Mouse (Mus musculus) stomach, embryonic 14.5 days (tissue): ENCODE measurements around the gene Sestd1. TPM values are rescaled to one million over a fixed set of nuclear protein-coding genes. Genes with fewer than 3 reads are reported as not detected.

ENCODE experiments used
- ATAC-seq: fragments of 200-750 bp; cut with Nextera tagmentation; 2 replicates; pipeline ENCODE4 v1.8.0; 2017; ENCODE audit warnings: low read depth, moderate TSS enrichment; ENCODE audit not compliant: insufficient number of reproducible peaks, insufficient read depth, low FRiP score
- H3K27ac ChIP-seq: fragments of 300-500 bp; sonication (generic); 2 replicates; pipeline ENCODE4 v1.5.1; 2014; ENCODE audit warnings: mild to moderate bottlenecking, low read length, moderate library complexity, mixed read lengths
- H3K27me3 ChIP-seq: fragments of 300-500 bp; sonication (generic); 2 replicates; pipeline ENCODE4 v1.6.1; 2014; ENCODE audit warnings: low read length, control low read depth, mixed read lengths; ENCODE audit not compliant: control insufficient read depth, insufficient read depth
- H3K36me3 ChIP-seq: fragments of 300-500 bp; sonication (generic); 2 replicates; pipeline ENCODE4 v1.6.1; 2014; ENCODE audit warnings: mild to moderate bottlenecking, control low read depth, low read length, moderate library complexity, mixed read lengths; ENCODE audit not compliant: control insufficient read depth, insufficient read depth
- H3K4me1 ChIP-seq: fragments of 300-500 bp; sonication (generic); 2 replicates; pipeline ENCODE4 v1.6.1; 2014; ENCODE audit warnings: low read length, control low read depth, mixed read lengths; ENCODE audit not compliant: control insufficient read depth, insufficient read depth
- H3K4me2 ChIP-seq: fragments of 300-500 bp; sonication (generic); replicated peaks from 2 replicates; pipeline ENCODE4 v1.6.1; 2014; ENCODE audit warnings: low read depth, low read length, control low read depth
- H3K4me3 ChIP-seq: fragments of 300-500 bp; sonication (generic); 2 replicates; pipeline ENCODE4 v1.5.1; 2014; ENCODE audit warnings: low read depth, low read length, control low read depth
- H3K9ac ChIP-seq: fragments of 300-500 bp; sonication (generic); replicated peaks from 2 replicates; pipeline ENCODE4 v1.6.1; 2014; ENCODE audit warnings: low read depth, mild to moderate bottlenecking, control low read depth, low read length, moderate library complexity, mixed read lengths
- H3K9me3 ChIP-seq: fragments of 300-500 bp; sonication (generic); 2 replicates; pipeline ENCODE4 v1.6.1; 2016; ENCODE audit warnings: low read depth, low read length, control low read depth; ENCODE audit not compliant: control insufficient read depth
- WGBS: fragments of 180-500 bp; shearing (Covaris S2); extraction: QIAGEN DNeasy Blood & Tissue Kit; methylation state at CpG from one replicate; pipeline ENCODE4 v1.1.7; 2014; 5-methylcytosine and 5-hydroxymethylcytosine counted together
- polyA plus RNA-seq: library from polyadenylated mRNA; unstranded; fragments of >200 nt; fragmentation: Nextera tagmentation; extraction: Ambion mirVana; gene quantifications from 2 replicates; pipeline ENCODE4 v1.2.1, GENCODE M21; 2014

Gene Sestd1
- polyA plus RNA-seq: 19.8 and 20.3 TPM in 2 replicates

DNA sequence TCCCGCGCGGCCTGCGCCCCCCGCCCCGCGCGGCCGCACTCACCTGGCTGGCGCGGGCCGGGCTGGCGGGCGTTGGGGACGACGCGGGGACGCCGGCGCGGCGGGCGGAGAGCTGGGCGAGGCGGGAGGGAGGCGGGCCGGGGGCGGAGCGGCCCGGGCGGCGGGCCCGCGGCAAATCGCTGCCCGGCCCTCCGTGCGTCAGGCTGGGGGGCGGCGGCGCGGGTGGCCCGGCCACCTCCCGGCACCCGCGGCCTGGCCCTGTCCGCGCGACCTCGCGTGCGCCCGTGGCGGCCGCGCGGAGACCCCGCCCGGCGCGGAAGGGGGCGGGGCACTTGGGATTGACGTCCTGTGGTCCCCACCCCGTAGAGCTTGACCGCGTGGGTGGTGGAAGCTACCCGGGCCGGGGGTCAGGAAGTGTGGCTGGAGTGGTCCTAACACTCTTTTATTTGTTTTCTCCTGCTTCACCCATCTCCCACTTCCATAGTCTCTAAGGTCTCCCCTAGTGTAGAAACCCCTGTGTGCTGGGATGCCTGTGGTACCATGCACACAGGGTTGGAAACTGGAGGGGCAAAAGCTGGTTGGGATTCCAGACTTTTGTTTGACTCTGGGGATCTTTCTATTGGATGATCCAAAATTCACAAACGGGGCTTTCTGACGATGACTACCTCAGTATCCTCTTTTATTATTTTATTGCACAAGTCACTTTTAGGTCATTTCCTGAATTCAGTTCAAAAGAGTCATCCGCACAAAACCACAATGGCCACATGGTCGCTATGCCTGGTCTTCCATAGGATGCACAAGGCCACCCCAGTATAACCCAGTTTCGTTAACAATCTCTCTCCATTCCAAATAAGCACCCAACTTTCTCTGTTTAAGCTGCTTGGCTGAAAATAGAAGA, at the start of gene Sestd1:
Sestd1 (minus strand) TSS at position 81 of the 898 bp plus-strand sequence.
- peak; percentile 87 for ATAC-seq
- peaks cover 10% of the 10 kb centered on the region; the same call in 1 of the 2 replicates for H3K4me1 ChIP-seq
- H3K4me2 ChIP-seq: peak within 1 kb of the TSS; percentile 65
- H3K9ac ChIP-seq: peak within 1 kb of the TSS; percentile 91
- peak within 1 kb of the TSS; percentile 83 for H3K4me3 ChIP-seq
- H3K9me3 ChIP-seq: no peaks in the 10 kb centered on the region
- WGBS: 7% methylated on average over 35 of the region's 73 CpGs
- H3K27ac ChIP-seq: peak within 1 kb of the TSS; percentile 69
- H3K27me3 ChIP-seq: no peaks in the 10 kb centered on the region
- no peaks in the 10 kb centered on the region for H3K36me3 ChIP-seq

DNA sequence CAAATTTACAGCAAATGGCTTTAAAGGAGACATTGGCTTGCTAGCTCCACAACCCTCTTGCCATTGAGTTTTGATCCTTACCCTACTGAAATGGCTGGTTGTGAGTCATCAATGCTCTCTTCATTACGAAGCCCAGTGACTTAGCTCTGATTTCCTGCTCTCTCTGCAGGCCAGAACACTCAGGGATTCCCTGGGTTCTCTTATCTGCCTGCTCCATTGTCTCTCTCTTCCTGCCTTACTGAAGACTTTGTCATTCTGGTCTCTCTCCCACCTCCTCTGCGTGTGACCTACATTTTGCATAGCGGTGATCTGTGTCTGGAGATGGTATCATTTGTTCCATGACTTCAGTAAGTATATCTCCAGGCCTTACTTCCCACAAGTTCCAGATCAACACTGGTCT, 46.9 kb upstream of the Sestd1 start:
- Histone ChIP-seq H3K27ac (no peak overlapping the region), H3K27me3 (no peaks in the 10 kb centered on the region), H3K4me2 (no peak overlapping the region), H3K36me3 (no peaks in the 10 kb centered on the region), H3K9ac (no peak overlapping the region), H3K4me3 (no peak overlapping the region), H3K4me1 (0 out of 2 replicates have a peak, but pooled peaks cover 3% of the 10 kb centered on the region), H3K9me3 (no peaks in the 10 kb centered on the region)
- ATAC-seq: no peak
- WGBS: 85% methylated on average over 3 of the region's 3 CpGs

DNA sequence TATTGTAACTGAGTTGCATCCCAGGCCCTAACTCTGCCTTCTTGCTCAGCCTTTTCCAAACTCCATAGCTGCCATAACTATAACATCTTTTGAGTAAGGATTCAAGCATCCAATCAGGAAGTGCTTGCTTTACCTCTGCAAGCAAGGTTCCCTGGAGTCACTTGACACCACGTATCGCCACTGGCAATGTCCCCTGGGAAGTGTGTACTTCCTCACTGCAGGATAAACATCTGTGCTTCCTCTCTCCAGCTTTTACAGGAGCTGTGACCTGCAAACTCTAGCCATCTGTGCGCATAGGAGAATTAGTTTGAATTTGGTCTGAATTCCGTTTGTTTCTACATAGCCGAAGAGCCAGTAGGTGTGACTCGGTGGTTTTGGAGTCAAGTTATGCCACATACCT, 43.3 kb upstream of the Sestd1 start:
- H3K27me3 ChIP-seq: no peaks in the 10 kb centered on the region
- WGBS: 36% methylated on average over 6 of the region's 6 CpGs
- no peaks in the 10 kb centered on the region for H3K9me3 ChIP-seq
- H3K4me1 ChIP-seq: 0 out of 2 replicates have a peak, but pooled peaks cover 3% of the 10 kb centered on the region
- no peak overlapping the region for H3K27ac ChIP-seq
- no peak overlapping the region for H3K4me2 ChIP-seq
- no peak overlapping the region for H3K4me3 ChIP-seq
- H3K9ac ChIP-seq: no peak overlapping the region
- no peak for ATAC-seq
- no peaks in the 10 kb centered on the region for H3K36me3 ChIP-seq

DNA sequence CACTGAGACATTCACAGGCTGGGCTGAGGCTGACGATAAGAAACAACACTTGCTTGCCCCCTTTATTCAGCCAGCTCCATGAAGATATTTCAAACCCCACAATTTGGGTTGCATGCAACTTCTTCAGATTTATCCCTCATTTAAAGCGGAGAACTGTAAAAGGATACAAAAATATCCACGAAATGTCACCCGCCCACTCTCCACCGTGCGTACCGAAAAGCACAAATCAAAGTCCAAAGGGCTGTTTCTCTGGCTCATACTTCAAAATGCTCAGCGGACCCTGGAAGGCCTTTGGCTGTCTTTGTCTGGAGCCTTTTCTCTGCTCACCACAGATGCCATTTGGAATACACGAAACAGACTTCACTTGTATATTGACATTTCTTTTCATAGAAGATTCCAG, 42.8 kb upstream of the Sestd1 start:
- H3K9ac ChIP-seq: no peak overlapping the region
- 66% methylated on average over 9 of the region's 9 CpGs for WGBS
- H3K4me2 ChIP-seq: no peak overlapping the region
- no peak overlapping the region for H3K4me3 ChIP-seq
- no peak overlapping the region for H3K27ac ChIP-seq
- H3K36me3 ChIP-seq: no peaks in the 10 kb centered on the region
- H3K27me3 ChIP-seq: no peaks in the 10 kb centered on the region
- 0 out of 2 replicates have a peak, but pooled peaks cover 3% of the 10 kb centered on the region for H3K4me1 ChIP-seq
- no peaks in the 10 kb centered on the region for H3K9me3 ChIP-seq
- no peak for ATAC-seq

DNA sequence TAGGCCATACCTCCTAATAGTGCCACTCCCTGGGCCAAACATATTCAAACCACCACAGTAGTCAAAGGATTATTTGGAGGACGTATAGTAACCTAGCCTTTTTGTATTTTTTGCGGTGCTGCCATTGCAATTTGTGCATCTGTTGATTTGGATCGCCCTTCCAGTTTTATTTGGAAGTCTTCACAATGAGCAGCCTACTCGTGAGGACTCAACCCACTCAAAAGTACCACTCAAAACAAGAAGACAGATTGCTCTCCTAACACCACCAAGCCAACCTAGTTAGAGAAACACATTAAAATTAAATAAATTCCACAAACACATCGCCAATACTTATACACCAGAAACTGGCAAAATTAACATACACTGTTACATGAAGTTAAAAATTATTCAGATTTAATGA, 38.8 kb upstream of the Sestd1 start:
- ATAC-seq: no peak

DNA sequence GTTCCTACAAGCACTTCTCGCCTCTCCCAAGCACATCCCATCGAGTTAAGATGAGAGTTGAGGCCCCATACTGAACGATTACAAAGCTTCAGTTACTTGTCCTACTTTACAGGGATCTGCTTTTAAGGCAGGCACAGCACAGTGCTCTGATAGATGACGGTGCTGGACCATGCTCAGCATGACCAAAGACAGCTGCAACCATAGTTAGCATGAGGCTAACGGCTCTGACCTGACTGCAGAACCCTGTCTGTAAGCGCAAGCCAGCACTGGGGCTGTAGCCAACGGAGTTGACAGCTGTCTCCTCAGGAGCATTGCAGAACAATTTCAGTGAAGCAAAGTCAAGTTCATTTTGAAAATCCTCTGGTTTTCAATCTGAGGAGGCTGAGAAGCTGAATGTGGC, 36.6 kb upstream of the Sestd1 start:
- Histone ChIP-seq H3K27ac (no peak overlapping the region), H3K4me1 (no peaks in the 10 kb centered on the region; the same call in 1 of the 2 replicates), H3K27me3 (no peaks in the 10 kb centered on the region), H3K4me3 (no peak overlapping the region), H3K9me3 (no peaks in the 10 kb centered on the region), H3K4me2 (no peak overlapping the region), H3K9ac (no peak overlapping the region), H3K36me3 (no peaks in the 10 kb centered on the region)
- ATAC-seq: peak; percentile 42; the same call in 1 of the 2 replicates
- WGBS: 21% methylated on average over 7 of the region's 7 CpGs

More for the DNA sequence above, 38.8 kb upstream of the Sestd1 start:
- WGBS: 90% methylated on average over 5 of the region's 5 CpGs
- Histone ChIP-seq H3K9me3 (no peaks in the 10 kb centered on the region), H3K9ac (no peak overlapping the region), H3K36me3 (no peaks in the 10 kb centered on the region), H3K4me2 (no peak overlapping the region), H3K27ac (no peak overlapping the region), H3K4me3 (no peak overlapping the region), H3K27me3 (no peaks in the 10 kb centered on the region), H3K4me1 (peaks cover 3% of the 10 kb centered on the region; the same call in 1 of the 2 replicates)

DNA sequence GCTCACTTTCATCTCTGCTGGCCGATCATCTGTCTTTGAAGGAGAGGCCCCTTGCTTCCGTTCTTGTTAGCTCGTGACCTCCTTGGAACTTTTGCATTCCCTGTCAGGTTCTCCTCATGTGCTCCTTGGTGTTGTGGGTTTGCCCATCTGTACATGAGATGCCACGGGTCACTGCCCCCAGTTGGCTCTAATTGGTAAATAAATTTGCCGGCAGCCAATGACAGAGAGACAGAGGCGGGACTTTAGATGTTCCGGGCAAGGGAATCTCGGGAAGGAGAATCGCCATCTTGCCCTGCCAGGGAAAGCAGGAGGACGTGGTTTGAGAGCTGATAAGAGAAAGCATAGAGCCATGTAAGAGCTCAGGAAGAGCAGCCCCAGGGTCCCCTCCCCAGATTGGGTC, 33.5 kb upstream of the Sestd1 start:
- H3K36me3 ChIP-seq: no peaks in the 10 kb centered on the region
- ATAC-seq: no peak
- no peak overlapping the region for H3K27ac ChIP-seq
- no peak overlapping the region for H3K4me3 ChIP-seq
- no peak overlapping the region for H3K9ac ChIP-seq
- no peaks in the 10 kb centered on the region for H3K9me3 ChIP-seq
- no peaks in the 10 kb centered on the region for H3K27me3 ChIP-seq
- 88% methylated on average over 10 of the region's 10 CpGs for WGBS
- H3K4me1 ChIP-seq: no peaks in the 10 kb centered on the region; the same call in 1 of the 2 replicates
- no peak overlapping the region for H3K4me2 ChIP-seq

DNA sequence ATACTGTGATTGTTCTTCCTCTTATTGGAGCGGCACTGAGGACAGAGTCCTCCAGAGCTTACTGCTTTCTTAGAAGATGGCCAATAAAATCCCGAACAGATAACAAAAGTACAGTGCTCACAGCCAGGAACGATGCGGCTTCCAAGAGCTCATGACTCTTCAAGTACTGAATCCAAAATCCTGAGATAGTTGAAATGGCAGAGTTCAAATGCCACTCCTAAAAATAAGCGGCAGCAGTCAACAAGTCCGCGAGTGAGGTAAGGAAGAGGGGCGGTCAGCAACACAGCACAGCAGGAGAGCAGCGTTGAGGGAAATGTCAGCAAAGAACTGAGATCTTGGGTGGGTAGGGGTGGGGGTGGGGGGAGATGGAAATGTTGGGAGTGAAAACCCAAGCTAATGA, 32.2 kb upstream of the Sestd1 start:
- WGBS: 76% methylated on average over 9 of the region's 9 CpGs
- Histone ChIP-seq H3K4me1 (no peaks in the 10 kb centered on the region; the same call in 1 of the 2 replicates), H3K4me2 (no peak overlapping the region), H3K4me3 (no peak overlapping the region), H3K36me3 (no peaks in the 10 kb centered on the region), H3K9me3 (no peaks in the 10 kb centered on the region), H3K27ac (no peak overlapping the region), H3K9ac (no peak overlapping the region), H3K27me3 (no peaks in the 10 kb centered on the region)
- no peak for ATAC-seq
